Mouse (Mus musculus) G1E (cell line): ENCODE data around the gene Slc23a2.

ENCODE experiments used
- CTCF ChIP-seq: IDR thresholded peaks from 2 replicates; pipeline ENCODE4 v1.5.1; 2012; ENCODE audit warnings: low read depth, low read length, inconsistent platforms, mixed read lengths
- GATA1 ChIP-seq: IDR thresholded peaks from 2 replicates; pipeline ENCODE4 v1.6.1; 2012; ENCODE audit warnings: borderline replicate concordance, low read length, inconsistent platforms, mixed read lengths
- GATA2 ChIP-seq: IDR thresholded peaks from 2 replicates; pipeline ENCODE4 v1.6.1; 2012; ENCODE audit warnings: low read depth, low read length, inconsistent platforms, borderline replicate concordance
- POLR2AphosphoS5 ChIP-seq: IDR thresholded peaks from 2 replicates; pipeline ENCODE4 v1.6.1; 2012; ENCODE audit warnings: low read depth, low read length, inconsistent platforms; ENCODE audit not compliant: insufficient replicate concordance
- TAL1 ChIP-seq: conservative IDR thresholded peaks from 2 replicates; pipeline ENCODE4 v1.6.1; 2012; ENCODE audit warnings: low read depth, low read length, inconsistent platforms, mixed read lengths

- no peak for TF ChIP-seq CTCF
- TF ChIP-seq TAL1, result no peak
- no peak for TF ChIP-seq GATA1
- TF ChIP-seq GATA2, result no peak
- TF ChIP-seq POLR2AphosphoS5, result no peak
These were observed 15.7 kb downstream of the Slc23a2 start for GRCm38 (mm10) chr2:132129247-132129646.
